Mouse (Mus musculus) spleen, adult 2 months (tissue): ENCODE data around the gene Hecw2. TPM values are rescaled to one million over a fixed set of nuclear protein-coding genes. Genes with fewer than 3 reads are reported as not detected.

Experiments used
- DNase-seq, 2 experiments: peaks; one replicate each; pipeline versions ENCODE4 v3.0.0 to v3.0.0-alpha.2; 2012 to 2021; ENCODE audit warnings: low spot score in 2 of 2, low read depth in 1 of 2
- H3K27ac ChIP-seq: fragments of 200-500 bp; 2 replicates; pipeline ENCODE4 v1.5.1; 2012; ENCODE audit warnings: low read length, inconsistent platforms; ENCODE audit not compliant: insufficient read depth
- H3K27me3 ChIP-seq: fragments of 200-500 bp; 2 replicates; pipeline ENCODE4 v1.6.1; 2012; ENCODE audit warnings: mild to moderate bottlenecking, moderate library complexity, low read length, inconsistent platforms; ENCODE audit not compliant: control insufficient read depth, insufficient read depth
- H3K36me3 ChIP-seq: fragments of 200-500 bp; 2 replicates; pipeline ENCODE4 v1.6.1; 2012; ENCODE audit warnings: mild to moderate bottlenecking, low read length, inconsistent platforms; ENCODE audit not compliant: control insufficient read depth, insufficient read depth
- H3K4me1 ChIP-seq: fragments of 200-500 bp; 2 replicates; pipeline ENCODE4 v1.6.1; 2011; ENCODE audit warnings: inconsistent platforms; ENCODE audit not compliant: control insufficient read depth, insufficient read depth, insufficient read length
- H3K4me3 ChIP-seq: fragments of 200-500 bp; 2 replicates; pipeline ENCODE4 v1.5.1; 2011; ENCODE audit warnings: mild to moderate bottlenecking, inconsistent platforms; ENCODE audit not compliant: insufficient read depth, insufficient read length; ENCODE audit errors: extremely low read depth
- CTCF ChIP-seq: fragments of 200-500 bp; IDR thresholded peaks from 2 replicates; pipeline ENCODE4 v1.5.1; 2011; ENCODE audit warnings: mild to moderate bottlenecking, inconsistent platforms; ENCODE audit not compliant: insufficient read depth, insufficient read length, insufficient replicate concordance; ENCODE audit errors: extremely low read depth
- POLR2A ChIP-seq: fragments of 200-500 bp; IDR thresholded peaks from 2 replicates; pipeline ENCODE4 v1.6.1; 2011; ENCODE audit warnings: low read depth, low read length, inconsistent platforms
- WGBS: fragments of 180-500 bp; shearing (Covaris S2); methylation state at CpG from one replicate; pipeline ENCODE4 v1.1.7; 2018; 5-methylcytosine and 5-hydroxymethylcytosine counted together
- polyA plus RNA-seq: library from polyadenylated mRNA; depleted of rRNA; stranded (reverse); fragments of >200 nt; gene quantifications from 2 replicates; pipeline ENCODE4 v1.2.3, GENCODE M21; 2012

Hecw2 gene
- polyA plus RNA-seq, 1 experiment, result 0.19 TPM

DNA sequence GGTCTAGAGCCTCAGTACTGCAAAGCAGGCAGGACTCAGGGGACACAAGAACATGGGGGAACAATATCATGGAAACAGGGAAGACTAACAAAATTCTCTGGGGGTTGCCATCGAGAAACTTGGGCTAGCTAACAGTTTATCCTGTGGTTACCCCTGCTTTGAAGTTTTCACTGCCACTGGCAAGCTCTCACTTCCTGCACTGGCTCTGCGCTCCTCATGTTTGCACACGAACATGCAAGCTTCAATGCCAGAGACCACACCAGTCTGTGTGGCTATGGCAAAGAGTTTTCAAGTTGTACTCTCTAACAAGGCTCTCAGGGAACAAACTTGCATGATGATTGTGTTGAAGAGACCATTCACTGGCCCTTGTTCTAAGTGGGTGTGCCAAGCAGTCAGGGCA is 288.8 kb downstream of the Hecw2 start:
- no peak for DNase-seq
- peaks cover 6% of the 10 kb centered on the region; the same call in 1 of the 2 replicates for H3K4me1 ChIP-seq
- H3K4me3 ChIP-seq, result no peak overlapping the region
- H3K27me3 ChIP-seq, result no peaks in the 10 kb centered on the region
- WGBS, result 6% methylated on average over 3 of the region's 3 CpGs
- H3K36me3 ChIP-seq, result no peaks in the 10 kb centered on the region
- TF ChIP-seq POLR2A, result no peak
- no peak for TF ChIP-seq CTCF
- H3K27ac ChIP-seq, result no peak overlapping the region

DNA sequence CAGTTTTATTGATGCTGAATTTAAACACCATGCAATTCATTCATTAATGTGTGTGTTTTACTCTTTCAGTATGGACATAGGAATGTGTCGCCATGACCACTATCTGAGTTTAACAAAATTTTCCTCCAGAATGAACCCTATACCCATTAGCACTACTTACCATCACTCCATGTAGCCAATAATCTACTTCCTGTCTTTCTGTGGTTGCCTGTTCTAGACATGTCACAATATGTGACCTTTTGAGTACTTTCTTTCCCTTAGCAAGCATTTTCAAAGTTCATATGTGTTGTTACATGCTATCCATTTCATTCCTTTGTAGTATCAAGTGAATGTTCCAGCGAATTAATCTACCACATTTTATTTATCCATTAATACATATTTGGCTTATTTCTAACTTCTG is 294.6 kb downstream of the Hecw2 start:
- WGBS, result 89% methylated on average over 2 of the region's 2 CpGs
- no peak overlapping the region for H3K27ac ChIP-seq
- H3K4me3 ChIP-seq, result no peak overlapping the region
- no peaks in the 10 kb centered on the region for H3K27me3 ChIP-seq
- no peak for TF ChIP-seq CTCF
- TF ChIP-seq POLR2A, result no peak
- H3K36me3 ChIP-seq, result no peaks in the 10 kb centered on the region
- H3K4me1 ChIP-seq, result no peaks in the 10 kb centered on the region
- no peak for DNase-seq

DNA sequence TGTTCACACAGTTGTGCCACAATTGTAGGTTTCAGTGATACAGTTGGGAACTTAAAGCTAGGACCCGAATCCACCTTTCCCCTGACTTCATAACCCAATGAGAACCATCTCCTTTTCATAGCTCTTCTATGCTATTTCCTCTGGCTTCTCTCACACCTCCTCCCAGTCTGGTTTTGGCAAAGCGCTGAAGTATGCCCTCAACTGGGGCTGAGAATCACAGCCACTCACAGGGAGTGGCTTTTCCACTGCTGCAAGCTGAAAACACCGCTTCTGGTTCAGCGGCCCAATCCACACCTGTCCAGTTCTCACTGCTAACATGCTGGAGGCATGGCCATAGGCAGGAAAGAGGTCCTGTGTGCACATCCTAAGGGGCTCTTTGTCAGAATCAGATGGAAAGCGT is 300.7 kb downstream of the Hecw2 start:
- H3K36me3 ChIP-seq, result no peaks in the 10 kb centered on the region
- 89% methylated on average over 5 of the region's 5 CpGs for WGBS
- H3K27me3 ChIP-seq, result no peaks in the 10 kb centered on the region
- no peak overlapping the region for H3K4me3 ChIP-seq
- TF ChIP-seq CTCF (no peak), POLR2A (no peak)
- H3K4me1 ChIP-seq, result peaks cover 8% of the 10 kb centered on the region; the same call in 1 of the 2 replicates
- no peak overlapping the region for H3K27ac ChIP-seq
- no peak for DNase-seq

DNA sequence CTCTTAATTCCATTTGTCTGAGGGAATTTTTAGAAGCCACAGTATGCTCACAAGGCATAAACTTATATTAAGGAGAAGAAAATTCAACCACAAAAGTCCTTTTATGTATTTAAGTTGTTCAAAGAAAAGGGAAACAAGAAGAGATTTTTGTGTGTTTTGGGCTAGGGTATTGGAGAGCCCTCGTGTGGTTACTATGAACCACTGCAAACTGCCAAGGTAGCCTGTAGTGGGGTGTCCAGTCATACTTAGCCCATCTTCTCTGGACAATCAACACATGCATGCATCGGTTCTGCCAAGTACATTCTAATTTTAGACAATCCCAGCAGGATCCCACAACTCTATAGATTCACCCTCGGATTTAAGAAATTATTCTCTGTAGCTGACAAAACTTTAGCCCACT is 304.6 kb downstream of the Hecw2 start:
- H3K27ac ChIP-seq, result no peak overlapping the region
- peak in 1 of 2 experiments; percentile 36 for DNase-seq
- no peaks in the 10 kb centered on the region for H3K27me3 ChIP-seq
- WGBS, result 26% methylated on average over 3 of the region's 3 CpGs
- peaks cover 13% of the 10 kb centered on the region; the same call in 1 of the 2 replicates for H3K4me1 ChIP-seq
- no peak overlapping the region for H3K4me3 ChIP-seq
- H3K36me3 ChIP-seq, result no peaks in the 10 kb centered on the region
- TF ChIP-seq CTCF (peak; percentile 47; the same call in 1 of the 2 replicates), POLR2A (no peak)

DNA sequence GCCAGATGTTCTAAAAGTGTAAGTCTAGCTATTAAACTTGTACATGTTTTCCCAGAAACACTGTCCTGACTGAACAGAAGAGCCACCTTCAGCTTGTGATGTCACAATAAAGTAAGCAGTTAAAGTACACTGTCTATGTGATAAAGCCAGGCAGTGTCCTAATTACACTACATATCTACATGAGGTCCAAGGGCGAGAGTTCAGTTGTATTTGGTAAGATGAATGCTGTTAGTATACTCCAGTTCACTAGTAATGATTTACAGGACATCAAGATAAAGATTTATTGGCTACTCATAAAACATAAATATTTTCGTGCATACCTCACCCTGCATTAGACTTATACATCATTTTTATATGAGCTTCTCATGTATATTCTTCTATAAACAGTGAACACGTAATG is 305.2 kb downstream of the Hecw2 start:
- Histone ChIP-seq H3K4me1 (peaks cover 10% of the 10 kb centered on the region; the same call in 1 of the 2 replicates), H3K36me3 (no peaks in the 10 kb centered on the region), H3K27me3 (no peaks in the 10 kb centered on the region), H3K4me3 (no peak overlapping the region), H3K27ac (no peak overlapping the region)
- DNase-seq, result no peak
- TF ChIP-seq POLR2A (no peak), CTCF (no peak)
- 89% methylated on average over 3 of the region's 3 CpGs for WGBS

DNA sequence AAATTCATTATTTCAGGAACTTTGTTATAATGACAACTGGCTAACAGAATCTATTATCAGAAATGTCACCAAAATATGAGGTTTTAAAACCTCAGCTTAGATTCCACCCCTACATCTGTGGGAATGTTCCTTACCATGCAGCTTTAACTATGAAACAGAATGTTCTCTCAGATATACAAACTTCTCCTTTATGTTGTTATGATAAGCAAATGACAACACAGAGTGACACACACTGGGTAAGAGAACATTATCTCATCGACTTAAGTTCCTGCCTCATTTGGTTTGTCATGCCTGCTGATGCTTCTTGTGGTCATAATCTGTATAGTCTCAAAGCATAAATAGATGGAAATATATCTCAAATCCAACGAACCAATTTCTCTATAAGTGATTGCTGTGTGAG is 312.5 kb downstream of the Hecw2 start:
- peak in 1 of 2 experiments; percentile 57 for DNase-seq
- no peak for TF ChIP-seq POLR2A
- TF ChIP-seq CTCF, result no peak
- Histone ChIP-seq H3K27ac (no peak overlapping the region), H3K4me1 (peaks cover 7% of the 10 kb centered on the region), H3K36me3 (no peaks in the 10 kb centered on the region), H3K4me3 (no peak overlapping the region), H3K27me3 (no peaks in the 10 kb centered on the region)
- 26% methylated on average over 2 of the region's 2 CpGs for WGBS

DNA sequence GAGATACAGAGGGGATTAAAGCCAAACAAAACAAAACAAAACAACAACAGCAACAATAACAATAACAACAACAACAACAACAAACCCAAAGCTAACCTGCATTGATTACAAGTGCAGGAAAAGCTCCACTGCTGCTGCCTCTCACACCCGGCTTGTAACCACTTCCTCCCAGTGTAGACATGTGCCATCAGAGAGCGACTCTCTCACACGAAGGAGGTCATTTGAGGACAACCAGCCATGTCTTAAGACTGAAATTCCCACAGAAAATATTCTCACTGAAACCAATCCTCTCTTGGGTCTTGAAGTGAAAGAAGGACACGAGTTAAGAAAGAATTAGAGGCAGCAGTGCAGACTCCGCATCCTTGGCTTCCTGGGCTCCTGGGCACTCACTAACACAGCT is 319.0 kb downstream of the Hecw2 start:
- Histone ChIP-seq H3K27me3 (no peaks in the 10 kb centered on the region), H3K36me3 (no peaks in the 10 kb centered on the region), H3K4me3 (no peak overlapping the region), H3K4me1 (peaks cover 6% of the 10 kb centered on the region; the same call in 1 of the 2 replicates), H3K27ac (0 out of 2 replicates have a peak overlapping the region, but pooled peaks have one; percentile 13)
- TF ChIP-seq POLR2A (no peak), CTCF (no peak)
- peak; percentile 35 to 37 for DNase-seq
- 26% methylated on average over 5 of the region's 5 CpGs for WGBS

DNA sequence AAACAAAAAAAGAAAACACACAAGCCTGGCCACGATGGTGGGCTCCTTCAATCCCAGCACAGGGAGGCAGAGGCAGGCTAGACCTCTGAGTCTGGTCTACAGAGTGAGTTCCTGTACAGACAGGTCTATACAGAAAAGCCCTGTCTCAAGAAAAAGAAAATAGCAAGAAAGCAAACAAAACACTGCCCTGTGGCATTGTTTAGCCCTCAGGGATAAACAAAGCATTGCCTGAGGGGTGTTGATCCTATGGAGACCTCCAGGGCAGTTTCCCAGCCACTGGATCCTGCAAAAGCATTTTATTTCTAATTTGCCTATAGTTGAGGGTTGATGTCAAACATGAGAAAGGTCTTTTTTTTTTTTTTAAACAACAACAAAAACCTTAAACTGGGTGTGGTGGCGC is 327.7 kb downstream of the Hecw2 start:
- Histone ChIP-seq H3K27ac (no peak overlapping the region), H3K36me3 (no peaks in the 10 kb centered on the region), H3K4me3 (no peak overlapping the region), H3K27me3 (no peaks in the 10 kb centered on the region), H3K4me1 (no peaks in the 10 kb centered on the region)
- no peak for TF ChIP-seq POLR2A
- TF ChIP-seq CTCF, result no peak
- WGBS, result 85% methylated on average over 2 of the region's 2 CpGs
- no peak for DNase-seq
